Mouse (Mus musculus): Measurements from ENCODE around the gene 4921517D22Rik.

The 4921517D22Rik gene

GRCm38 (mm10) chr13:59689843-59690242 lies 4.1 kb downstream of the 4921517D22Rik start:
- DNase-seq = no peak

GRCm38 (mm10) chr13:59689313-59689712 lies 4.6 kb downstream of the 4921517D22Rik start:
- DNase-seq = no peak

- DNase-seq = peak; percentile 11
These were observed 5.6 kb downstream of the 4921517D22Rik start for GRCm38 (mm10) chr13:59688338-59688770.

- DNase-seq = no peak
These were observed 8.7 kb downstream of the 4921517D22Rik start for GRCm38 (mm10) chr13:59685236-59685635.

GRCm38 (mm10) chr13:59682629-59683028 lies 11.3 kb downstream of the 4921517D22Rik start:
- DNase-seq = no peak

GRCm38 (mm10) chr13:59679908-59680307 lies 14.0 kb downstream of the 4921517D22Rik start:
- DNase-seq = no peak

GRCm38 (mm10) chr13:59679306-59679705 lies 14.6 kb downstream of the 4921517D22Rik start:
- DNase-seq = no peak

- no peak for DNase-seq
These were observed 17.3 kb downstream of the 4921517D22Rik start for GRCm38 (mm10) chr13:59676316-59677229.

GRCm38 (mm10) chr13:59675151-59676011 lies 18.5 kb downstream of the 4921517D22Rik start, which contains the start of gene Golm1:
Gene Golm1 (minus strand): TSS chr13:59675811.
- peak; percentile 40 for DNase-seq

GRCm38 (mm10) chr13:59674761-59675150 lies 19.2 kb downstream of the 4921517D22Rik start:
- peak; percentile 13 for DNase-seq

GRCm38 (mm10) chr13:59674215-59674614 lies 19.7 kb downstream of the 4921517D22Rik start:
- DNase-seq = no peak

- DNase-seq = no peak
These were observed 20.3 kb downstream of the 4921517D22Rik start for GRCm38 (mm10) chr13:59673597-59673996.

- DNase-seq = no peak
These were observed 21.7 kb downstream of the 4921517D22Rik start for GRCm38 (mm10) chr13:59672248-59672647.

- no peak for DNase-seq
These were observed 22.4 kb downstream of the 4921517D22Rik start for GRCm38 (mm10) chr13:59671521-59671920.

GRCm38 (mm10) chr13:59669946-59670345 lies 24.0 kb downstream of the 4921517D22Rik start:
- DNase-seq = no peak

GRCm38 (mm10) chr13:59668501-59669093 lies 25.3 kb downstream of the 4921517D22Rik start:
- peak; percentile 45 for DNase-seq

- DNase-seq = no peak
These were observed 26.1 kb downstream of the 4921517D22Rik start for GRCm38 (mm10) chr13:59667763-59668162.

GRCm38 (mm10) chr13:59663939-59664712 lies 29.8 kb downstream of the 4921517D22Rik start:
- peak; percentile 44 for DNase-seq

GRCm38 (mm10) chr13:59661966-59662365 lies 31.9 kb downstream of the 4921517D22Rik start:
- DNase-seq = no peak

- DNase-seq = no peak
These were observed 32.5 kb downstream of the 4921517D22Rik start for GRCm38 (mm10) chr13:59661387-59661786.

GRCm38 (mm10) chr13:59660371-59660770 lies 33.5 kb downstream of the 4921517D22Rik start:
- DNase-seq = no peak

- no peak for DNase-seq
These were observed 36.1 kb downstream of the 4921517D22Rik start for GRCm38 (mm10) chr13:59657781-59658180.

Measured in kidney, adult 9 months (tissue).